Comparison of ENCODE assay signal across 10 mouse cellular contexts in genomic region chr13:59509644-59510366, GRCm38 (mm10).
A peak's percentile ranks its signal among the peaks of the same experiment; 100 is the strongest.
DNase-seq lines count a peak whose midpoint lies in the region; ATAC-seq and TF ChIP-seq lines count a peak whose summit lies in the region.
"Had no signal": no experiment of that assay in that cellular context is flagged by ENCODE, and none has a peak within 500 bp of the region (broad histone marks: within the 10 kb centered on the region; RNA-seq: fewer than 3 reads in every experiment).

No protein-coding gene starts in this region.

- peak in 1 of 2 experiments; percentile 37 for DNase-seq in cerebellum, adult 2 months
- DNase-seq in cerebellum, postnatal 4 days (ENCODE audit: low spot score in 2 of 2) = no peak
- peak; percentile 49 for DNase-seq in testis, postnatal 10 days (ENCODE audit: low spot score)
- DNase-seq in testis, postnatal 14 days (ENCODE audit: low spot score) = no peak
- peak; percentile 58 for DNase-seq in lung, embryonic 14.5 days
- DNase-seq in stomach, postnatal 0 days (ENCODE audit: low spot score) = peak; percentile 90
- DNase-seq in urinary bladder, postnatal 25 days (ENCODE audit: low spot score) = no peak
- no peak for DNase-seq in layer of hippocampus, adult 11-12 months (ENCODE audit: low spot score)
- DNase-seq: right cerebral cortex, postnatal 25 days had no signal

- H3K9me3 ChIP-seq in lung, embryonic 14.5 days (ENCODE audit: low read depth, low read length) = no peaks in the 10 kb centered on the region
- no peaks in the 10 kb centered on the region for H3K9me3 ChIP-seq in stomach, postnatal 0 days (ENCODE audit: control insufficient read depth, low read length)
- H3K9me3 ChIP-seq: midbrain, embryonic 15.5 days had no signal

- H3K27me3 ChIP-seq in cerebellum, adult 2 months (ENCODE audit: control insufficient read depth, insufficient read depth, low read length) = no peaks in the 10 kb centered on the region
- no peaks in the 10 kb centered on the region for H3K27me3 ChIP-seq in lung, embryonic 14.5 days (ENCODE audit: insufficient read depth, low read length)
- no peaks in the 10 kb centered on the region for H3K27me3 ChIP-seq in stomach, postnatal 0 days (ENCODE audit: control insufficient read depth, insufficient read depth, low read length)
- H3K27me3 ChIP-seq: midbrain, embryonic 15.5 days had no signal

- H3K36me3 ChIP-seq in lung, embryonic 14.5 days (ENCODE audit: insufficient read depth) = peaks cover 16% of the 10 kb centered on the region; the same call in 1 of the 2 replicates
- peaks cover 2% of the 10 kb centered on the region; the same call in 1 of the 2 replicates for H3K36me3 ChIP-seq in stomach, postnatal 0 days (ENCODE audit: control insufficient read depth, insufficient read depth, low read length)

- H3K4me3 ChIP-seq in cerebellum, adult 2 months (replicated peaks; ENCODE audit: insufficient read depth, low read depth, low read length) = no peak overlapping the region
- no peak overlapping the region for H3K4me3 ChIP-seq in lung, embryonic 14.5 days (ENCODE audit: low read depth, low read length)
- H3K4me3 ChIP-seq in stomach, postnatal 0 days (ENCODE audit: low read depth, low read length) = no peak overlapping the region
- H3K4me3 ChIP-seq: midbrain, embryonic 15.5 days had no signal

- H3K4me1 ChIP-seq in cerebellum, adult 2 months (ENCODE audit: control insufficient read depth, insufficient read depth, low read length) = peaks cover 28% of the 10 kb centered on the region
- no peaks in the 10 kb centered on the region for H3K4me1 ChIP-seq in lung, embryonic 14.5 days (ENCODE audit: insufficient read depth)
- no peaks in the 10 kb centered on the region for H3K4me1 ChIP-seq in stomach, postnatal 0 days (replicated peaks; ENCODE audit: control insufficient read depth, insufficient read depth)
- H3K4me1 ChIP-seq: midbrain, embryonic 15.5 days had no signal

- 48% methylated on average over 10 of the region's 10 CpGs for WGBS in cerebellum, adult 2 months
- 45% methylated on average over 10 of the region's 10 CpGs for WGBS in lung, embryonic 14.5 days
- 41% methylated on average over 10 of the region's 10 CpGs for WGBS in stomach, postnatal 0 days

- no peak for TF ChIP-seq EP300 in stomach, postnatal 0 days (optimal IDR thresholded peaks at IDR 0.05)

- no peak for TF ChIP-seq CTCF in cerebellum, adult 2 months (IDR thresholded peaks at IDR 0.05; ENCODE audit: borderline replicate concordance, insufficient read depth, low read depth, low read length)
- TF ChIP-seq CTCF in lung, embryonic 14.5 days (IDR thresholded peaks at IDR 0.05; ENCODE audit: low read depth) = no peak
- no peak for TF ChIP-seq CTCF in stomach, postnatal 0 days (IDR thresholded peaks at IDR 0.05; ENCODE audit: low read depth)

- 0 out of 2 replicates have a peak overlapping the region, but pooled peaks have one; percentile 4 for H3K27ac ChIP-seq in cerebellum, adult 2 months (ENCODE audit: insufficient read depth, low read length)
- peak overlapping the region; percentile 1; the same call in 1 of the 2 replicates for H3K27ac ChIP-seq in lung, embryonic 14.5 days (ENCODE audit: low read depth)
- peak overlapping the region; percentile 59 for H3K27ac ChIP-seq in stomach, postnatal 0 days (replicated peaks)
- H3K27ac ChIP-seq: midbrain, embryonic 15.5 days had no signal

- no peak for TF ChIP-seq POLR2A in cerebellum, adult 2 months (IDR thresholded peaks at IDR 0.05; ENCODE audit: borderline replicate concordance, insufficient read depth, low read length)

- peak; percentile 39; the same call in 1 of the 2 replicates for ATAC-seq in lung, embryonic 14.5 days (ENCODE audit: insufficient read depth)
- ATAC-seq in stomach, postnatal 0 days (ENCODE audit: low FRiP score, low TSS enrichment) = peak; percentile 87
- ATAC-seq: midbrain, embryonic 15.5 days had no signal

- H3K9ac ChIP-seq in lung, embryonic 14.5 days = no peak overlapping the region
- no peak overlapping the region for H3K9ac ChIP-seq in stomach, postnatal 0 days (ENCODE audit: low read length)
- H3K9ac ChIP-seq: midbrain, embryonic 15.5 days had no signal

- H3K4me2 ChIP-seq in lung, embryonic 14.5 days = no peak overlapping the region
- no peak overlapping the region; the same call in 1 of the 2 replicates for H3K4me2 ChIP-seq in stomach, postnatal 0 days (replicated peaks; ENCODE audit: low read depth)
- H3K4me2 ChIP-seq: midbrain, embryonic 15.5 days had no signal

Comparison
In these comparisons a context has a peak if more than half of its experiments do, and no peak if none do; other contexts are left out.
1. DNase-seq: peak in testis, postnatal 10 days (single experiment), lung, embryonic 14.5 days (single experiment) and stomach, postnatal 0 days (single experiment); none in cerebellum, postnatal 4 days (0 of 2), testis, postnatal 14 days (single experiment), urinary bladder, postnatal 25 days (single experiment) and layer of hippocampus, adult 11-12 months (single experiment).
2. H3K27ac ChIP-seq: peak in every context shown above with its lines; median percentile 59 in stomach, postnatal 0 days; 4 in cerebellum, adult 2 months; 1 in lung, embryonic 14.5 days.